Mouse (Mus musculus) cerebral cortex, adult 2 months (tissue): Measurements from ENCODE around the gene Tmem132c.

ENCODE experiments used
- WGBS: fragments of 180-500 bp; shearing (Covaris S2); methylation state at CpG from one replicate; pipeline ENCODE4 v1.1.7; 2018; 5-methylcytosine and 5-hydroxymethylcytosine counted together

Tmem132c gene

DNA sequence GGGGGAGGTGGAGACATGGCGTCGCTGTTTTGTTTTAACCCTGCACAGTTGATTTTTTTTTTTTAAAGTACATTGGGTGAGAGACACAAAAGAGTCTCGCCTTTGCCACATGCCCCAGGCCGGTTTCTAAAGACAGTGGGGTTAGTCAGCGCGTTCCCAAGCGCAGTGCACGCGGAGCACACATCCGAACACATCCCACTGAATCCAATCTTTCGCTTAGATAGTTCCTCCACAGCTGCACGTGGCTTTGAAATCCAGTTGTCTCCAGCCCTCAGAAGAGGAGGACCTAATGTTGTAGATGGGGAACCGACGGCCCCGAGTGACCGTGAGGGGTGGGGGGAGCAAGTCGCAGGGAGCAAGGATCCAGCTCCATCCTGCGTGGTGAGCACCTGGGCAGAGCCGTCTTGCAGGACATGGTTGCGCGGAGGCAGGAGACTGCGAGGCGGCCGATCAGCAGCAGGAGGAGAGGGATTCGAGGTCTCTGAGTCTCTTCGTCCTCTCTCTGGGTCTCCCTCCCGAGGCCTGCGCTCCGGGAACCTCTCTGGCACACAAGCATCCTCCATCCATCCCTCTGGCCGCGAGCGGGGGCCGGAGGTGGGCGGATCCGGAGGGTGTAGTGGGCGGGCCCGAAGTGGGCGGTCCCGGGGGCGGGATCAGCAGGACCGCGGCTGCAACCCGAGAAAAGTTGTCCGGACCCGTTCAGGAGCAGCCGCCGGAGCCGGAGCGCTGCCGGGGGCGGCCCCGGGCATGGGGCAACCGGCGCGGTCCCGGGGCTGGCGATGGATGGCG is at the start of gene Tmem132c:
TSS of gene Tmem132c (plus strand) at position 673 of the 789 bp plus-strand sequence.
- WGBS, result 4% methylated on average over 57 of the region's 58 CpGs

DNA sequence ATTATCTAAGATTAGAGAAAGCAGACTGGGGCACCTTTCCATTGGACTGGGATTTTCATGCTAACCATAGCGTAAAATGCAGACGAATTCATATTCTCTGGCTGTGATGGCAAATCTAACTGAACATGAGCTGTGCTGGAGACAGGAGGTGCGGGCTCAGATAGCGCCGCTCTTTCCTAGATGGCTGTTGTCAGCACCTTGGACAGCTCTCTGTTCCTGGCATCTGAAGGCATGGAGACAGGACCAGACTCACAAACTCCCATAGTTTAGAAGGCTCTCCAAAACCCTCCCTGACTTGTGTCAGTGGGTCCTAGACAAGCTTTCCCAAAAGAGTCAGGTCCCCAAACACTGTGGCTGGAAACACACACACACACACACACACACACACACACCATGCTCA is 49.7 kb upstream of the Tmem132c start:
- 47% methylated on average over 5 of the region's 5 CpGs for WGBS

- 79% methylated on average over 4 of the region's 4 CpGs for WGBS
Observed at GRCm38 (mm10) chr5:127198850-127199249, 42.8 kb upstream of the Tmem132c start.

DNA sequence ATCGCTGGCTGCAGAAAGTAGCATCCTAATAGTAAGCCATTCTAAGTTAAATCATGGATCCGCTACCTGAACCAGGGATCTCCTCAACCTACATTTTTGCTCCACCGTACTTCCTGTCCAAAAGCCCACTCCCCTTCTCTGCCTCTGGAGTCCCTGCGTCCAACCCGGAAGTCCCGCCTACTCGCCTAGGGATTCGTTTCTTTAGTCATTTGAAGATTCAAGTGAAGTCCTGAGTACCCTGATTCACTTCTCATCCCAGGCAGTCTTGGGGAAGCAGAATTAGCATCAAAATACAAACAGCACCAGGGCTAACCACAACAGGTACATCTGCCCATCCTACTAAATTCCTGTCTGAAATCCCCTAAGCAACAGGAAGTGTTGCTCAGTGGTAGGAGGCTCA is 36.7 kb upstream of the Tmem132c start:
- WGBS, result 88% methylated on average over 8 of the region's 8 CpGs

GRCm38 (mm10) chr5:127216389-127216788 is 25.2 kb upstream of the Tmem132c start:
- 56% methylated on average over 3 of the region's 3 CpGs for WGBS

DNA sequence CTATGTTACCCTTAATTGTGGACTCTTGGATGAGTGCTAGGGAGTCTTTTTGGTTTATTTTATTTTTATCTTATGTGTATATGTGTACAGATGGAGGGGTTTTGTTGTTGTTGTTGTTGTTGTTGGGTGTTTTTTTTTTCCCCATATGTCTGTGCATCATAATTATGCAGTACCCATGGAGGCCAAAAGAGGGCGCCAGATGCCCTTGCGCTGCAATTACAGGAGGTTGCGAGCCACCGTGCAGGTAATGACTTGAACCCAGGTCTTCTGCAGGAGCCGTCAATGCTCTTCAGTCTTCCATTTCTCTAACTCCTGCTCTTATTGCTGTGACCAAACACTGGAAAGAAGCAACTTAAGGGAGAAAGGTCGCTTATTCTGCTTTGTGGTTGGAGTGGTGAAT is 23.9 kb upstream of the Tmem132c start:
- 68% methylated on average over 6 of the region's 6 CpGs for WGBS

- WGBS, result 17% methylated on average over 14 of the region's 14 CpGs
Observed at GRCm38 (mm10) chr5:127227929-127228595, 13.5 kb upstream of the Tmem132c start.

- WGBS, result 18% methylated on average over 7 of the region's 7 CpGs
Observed at GRCm38 (mm10) chr5:127234715-127235114, 6.9 kb upstream of the Tmem132c start.

- 8% methylated on average over 11 of the region's 11 CpGs for WGBS
Observed at GRCm38 (mm10) chr5:127235203-127235602, 6.4 kb upstream of the Tmem132c start.

- WGBS, result 79% methylated on average over 7 of the region's 7 CpGs
Observed at GRCm38 (mm10) chr5:127239706-127240105, 1.9 kb upstream of the Tmem132c start.

GRCm38 (mm10) chr5:127240646-127241045 is 962 bp upstream of the Tmem132c start:
- 61% methylated on average over 4 of the region's 4 CpGs for WGBS

- WGBS, result under 1% methylated on average over 73 of the region's 73 CpGs
Observed at GRCm38 (mm10) chr5:127241925-127242762, 536 bp downstream of the Tmem132c start.

- WGBS, result 3% methylated on average over 13 of the region's 13 CpGs
Observed at GRCm38 (mm10) chr5:127242763-127243160, 1.2 kb downstream of the Tmem132c start.

GRCm38 (mm10) chr5:127243209-127243608 is 1.6 kb downstream of the Tmem132c start:
- 3% methylated on average over 16 of the region's 16 CpGs for WGBS

- WGBS, result 18% methylated on average over 13 of the region's 13 CpGs
Observed at GRCm38 (mm10) chr5:127243611-127244010, 2.0 kb downstream of the Tmem132c start.

- 73% methylated on average over 2 of the region's 2 CpGs for WGBS
Observed at GRCm38 (mm10) chr5:127253263-127253662, 11.7 kb downstream of the Tmem132c start.

DNA sequence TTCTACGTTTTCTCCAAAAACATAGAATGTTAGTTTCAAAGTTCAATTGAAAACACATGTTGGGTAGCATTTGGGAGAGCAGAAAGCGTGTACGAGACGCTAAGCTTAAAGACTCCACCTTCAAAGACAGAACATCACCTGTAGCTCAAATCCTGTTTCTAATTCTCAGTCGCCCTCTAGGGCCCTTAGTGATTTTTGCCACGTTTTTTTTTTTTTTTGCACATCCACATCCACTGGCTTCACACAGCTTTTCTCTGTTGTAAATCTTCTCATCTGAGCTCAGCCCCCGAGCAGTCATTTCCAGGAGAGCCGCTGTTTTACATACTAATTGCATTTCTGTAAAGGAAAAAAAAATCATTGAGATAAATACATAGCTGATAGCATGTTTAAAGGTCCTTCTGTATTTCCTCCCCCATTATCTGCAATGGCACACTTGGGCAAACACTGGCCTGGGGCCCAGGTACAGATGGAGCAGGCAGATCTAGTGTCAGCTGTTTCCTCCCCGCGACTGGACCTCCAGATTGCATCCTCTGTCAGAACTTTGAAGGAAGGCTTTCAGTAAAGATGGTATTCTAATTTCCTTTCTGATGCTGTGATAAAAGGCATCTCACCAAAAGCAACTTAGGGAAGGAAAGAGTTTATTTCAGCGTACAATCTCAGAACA is 15.5 kb downstream of the Tmem132c start:
- WGBS, result 64% methylated on average over 11 of the region's 11 CpGs

GRCm38 (mm10) chr5:127262136-127262535 is 20.5 kb downstream of the Tmem132c start:
- 72% methylated on average over 5 of the region's 5 CpGs for WGBS

DNA sequence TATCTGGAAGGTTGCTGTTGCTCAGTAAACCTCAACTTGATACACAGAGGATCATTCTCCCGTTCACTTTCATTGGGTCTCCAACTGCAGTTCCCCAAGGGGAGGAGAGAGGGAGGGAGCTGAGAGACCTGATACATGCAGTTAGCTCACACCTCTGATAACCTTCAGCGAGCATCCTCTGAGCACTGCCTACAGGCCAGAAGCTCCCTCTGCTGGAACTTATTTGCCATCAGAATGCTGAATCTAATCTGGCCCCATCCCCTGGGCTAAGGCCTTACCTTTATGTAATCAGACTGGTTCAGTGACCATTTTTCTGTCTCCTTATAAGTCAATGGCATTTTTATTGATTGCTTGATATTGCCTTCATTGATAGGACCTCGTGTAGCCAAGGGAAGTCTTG is 29.5 kb downstream of the Tmem132c start:
- WGBS, result 61% methylated on average over 3 of the region's 3 CpGs

DNA sequence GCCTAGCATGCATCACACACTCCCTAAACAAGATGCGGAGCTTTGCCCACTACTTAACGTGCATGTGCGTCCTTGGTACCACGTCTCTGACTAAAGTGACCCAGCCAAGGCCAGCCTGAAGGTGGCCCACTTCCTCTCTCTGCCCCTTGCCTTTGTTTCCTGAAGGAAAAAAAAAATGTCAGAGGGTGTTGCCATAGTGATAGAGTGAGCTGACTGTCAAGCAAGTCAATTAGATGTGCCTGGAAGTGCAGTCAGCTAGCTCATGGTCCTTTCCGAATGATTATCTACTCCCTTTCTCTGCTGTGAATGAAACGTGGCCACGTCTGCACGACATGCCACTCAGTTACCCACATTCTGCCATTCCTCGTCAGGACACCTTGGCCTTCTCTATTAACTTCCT is 37.9 kb downstream of the Tmem132c start:
- 84% methylated on average over 9 of the region's 9 CpGs for WGBS

DNA sequence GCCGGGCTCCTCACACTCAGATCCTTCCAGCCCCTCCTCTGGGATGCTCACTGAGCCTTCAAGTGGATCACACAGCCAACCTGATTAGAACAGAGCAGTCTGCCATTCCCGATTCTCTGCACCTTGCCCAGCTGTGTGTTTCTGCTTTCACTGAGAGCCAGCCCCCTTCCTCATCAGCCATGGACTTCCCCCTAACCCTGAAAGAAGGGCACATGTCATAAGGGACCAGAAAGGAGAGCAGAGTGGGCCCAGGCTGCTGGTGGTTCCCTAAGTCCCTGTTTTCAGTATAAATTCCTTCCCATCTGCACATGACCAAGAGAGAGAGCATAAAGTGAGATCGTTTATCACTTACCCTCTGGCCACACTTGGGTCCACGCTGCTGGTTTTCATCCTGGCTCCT is 39.6 kb downstream of the Tmem132c start:
- 86% methylated on average over 4 of the region's 4 CpGs for WGBS
